Mouse (Mus musculus) A20 (cell line): ENCODE results near the gene Insl3.
A peak's percentile ranks its signal among the peaks of the same experiment; 100 is the strongest.

Experiments used
- DNase-seq: peaks from one replicate; pipeline ENCODE4 v3.0.0-alpha.2; 2011; ENCODE audit warnings: low read depth, low spot score

Insl3 gene

GRCm38 (mm10) chr8:71689028-71689427 is at the start of gene Insl3:
Gene Insl3, plus strand, starts transcription at chr8:71689214.
- no peak for DNase-seq

- no peak for DNase-seq
These were observed 49.7 kb upstream of the Insl3 start for GRCm38 (mm10) chr8:71639318-71639717.

- no peak for DNase-seq
These were observed 43.5 kb upstream of the Insl3 start for GRCm38 (mm10) chr8:71645510-71645909.

- peak; percentile 72 for DNase-seq
These were observed 34.4 kb upstream of the Insl3 start for GRCm38 (mm10) chr8:71654600-71654999.

GRCm38 (mm10) chr8:71657816-71658215 is 31.2 kb upstream of the Insl3 start:
- no peak for DNase-seq

GRCm38 (mm10) chr8:71658515-71659049 is 30.4 kb upstream of the Insl3 start:
- no peak for DNase-seq

- no peak for DNase-seq
These were observed 29.3 kb upstream of the Insl3 start for GRCm38 (mm10) chr8:71659751-71660150.

- peak; percentile 86 for DNase-seq
These were observed 28.5 kb upstream of the Insl3 start for GRCm38 (mm10) chr8:71660325-71661120.

- DNase-seq, result peak; percentile 93
These were observed 23.5 kb upstream of the Insl3 start for GRCm38 (mm10) chr8:71665331-71666130.

GRCm38 (mm10) chr8:71666855-71667254 is 22.2 kb upstream of the Insl3 start:
- DNase-seq, result no peak

- no peak for DNase-seq
These were observed 21.8 kb upstream of the Insl3 start for GRCm38 (mm10) chr8:71667256-71667655.

GRCm38 (mm10) chr8:71668220-71668975 is 20.6 kb upstream of the Insl3 start:
- DNase-seq, result peak; percentile 89

- no peak for DNase-seq
These were observed 18.8 kb upstream of the Insl3 start for GRCm38 (mm10) chr8:71670198-71670597.

- peak; percentile 68 for DNase-seq
These were observed 18.1 kb upstream of the Insl3 start for GRCm38 (mm10) chr8:71670621-71671548.

- peak; percentile 90 for DNase-seq
These were observed 17.5 kb upstream of the Insl3 start, which contains the start of gene Unc13a for GRCm38 (mm10) chr8:71671549-71671965. Gene Unc13a, minus strand, starts transcription at chr8:71671757.

- no peak for DNase-seq
These were observed 16.8 kb upstream of the Insl3 start for GRCm38 (mm10) chr8:71672168-71672735.

- DNase-seq, result no peak
These were observed 14.9 kb upstream of the Insl3 start for GRCm38 (mm10) chr8:71674071-71674470.

- no peak for DNase-seq
These were observed 13.5 kb upstream of the Insl3 start for GRCm38 (mm10) chr8:71675456-71676019.

GRCm38 (mm10) chr8:71676020-71676741 is 12.8 kb upstream of the Insl3 start, which contains the start of gene Jak3:
Gene Jak3, plus strand, starts transcription at chr8:71676296.
- peak; percentile 87 for DNase-seq
